Mouse (Mus musculus): ENCODE results near the gene Hs3st1. TPM values are rescaled to one million over a fixed set of nuclear protein-coding genes. Genes with fewer than 3 reads are reported as not detected.

Hs3st1 gene
- polyA plus RNA-seq, 1 experiment, result 17.2 TPM

DNA sequence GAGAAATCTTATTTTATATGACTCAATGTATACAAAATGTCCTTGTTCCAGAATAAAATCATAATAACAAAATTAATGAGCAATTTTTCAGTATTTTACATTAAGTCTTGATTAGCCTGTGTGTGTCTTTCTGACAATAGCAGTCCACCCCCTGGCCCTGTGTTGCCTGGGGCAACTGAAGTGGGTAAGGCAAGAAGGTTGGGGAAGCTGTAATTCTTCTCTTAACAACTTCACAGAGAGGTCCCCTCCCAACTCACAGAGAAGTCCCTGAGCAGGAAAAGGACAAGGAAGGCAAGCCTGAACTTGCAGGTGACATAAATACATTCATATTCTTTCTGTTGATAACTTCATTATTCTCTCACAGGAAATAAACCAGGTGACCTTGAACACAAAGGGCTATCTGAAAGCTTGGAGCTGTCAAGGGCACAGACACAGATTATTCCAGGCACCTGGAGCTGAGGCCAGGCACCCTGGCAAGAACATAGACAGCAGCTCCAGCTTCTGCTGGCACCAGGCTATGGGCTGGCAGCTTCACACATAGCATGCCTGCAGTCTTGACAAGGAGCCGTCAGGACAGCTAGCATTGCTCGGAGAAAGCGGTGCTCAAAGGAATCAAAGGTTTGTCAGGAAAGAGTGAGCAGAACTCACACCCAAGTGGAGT is 134.9 kb downstream of the Hs3st1 start:
- TF ChIP-seq CTCF (IDR thresholded peaks at IDR 0.05; ENCODE audit: extremely low read depth, insufficient read length, insufficient replicate concordance, low read depth, low read length) (no peak), POLR2A (IDR thresholded peaks at IDR 0.05; ENCODE audit: low read depth, low read length) (no peak)
- no peaks in the 10 kb centered on the region for H3K27me3 ChIP-seq (ENCODE audit: control insufficient read depth, insufficient read depth, low read length)
- WGBS, result 25% methylated on average over 3 of the region's 3 CpGs
- H3K4me1 ChIP-seq (ENCODE audit: control insufficient read depth, insufficient read depth, insufficient read length, low read length), result peaks cover 17% of the 10 kb centered on the region
- H3K36me3 ChIP-seq (ENCODE audit: control insufficient read depth, insufficient read depth, low read length), result peaks cover 5% of the 10 kb centered on the region
- no peak overlapping the region for H3K4me3 ChIP-seq (ENCODE audit: low read depth, low read length)
- H3K27ac ChIP-seq (ENCODE audit: insufficient read depth, low read depth, low read length), result peak overlapping the region; percentile 16; the same call in 1 of the 2 replicates

DNA sequence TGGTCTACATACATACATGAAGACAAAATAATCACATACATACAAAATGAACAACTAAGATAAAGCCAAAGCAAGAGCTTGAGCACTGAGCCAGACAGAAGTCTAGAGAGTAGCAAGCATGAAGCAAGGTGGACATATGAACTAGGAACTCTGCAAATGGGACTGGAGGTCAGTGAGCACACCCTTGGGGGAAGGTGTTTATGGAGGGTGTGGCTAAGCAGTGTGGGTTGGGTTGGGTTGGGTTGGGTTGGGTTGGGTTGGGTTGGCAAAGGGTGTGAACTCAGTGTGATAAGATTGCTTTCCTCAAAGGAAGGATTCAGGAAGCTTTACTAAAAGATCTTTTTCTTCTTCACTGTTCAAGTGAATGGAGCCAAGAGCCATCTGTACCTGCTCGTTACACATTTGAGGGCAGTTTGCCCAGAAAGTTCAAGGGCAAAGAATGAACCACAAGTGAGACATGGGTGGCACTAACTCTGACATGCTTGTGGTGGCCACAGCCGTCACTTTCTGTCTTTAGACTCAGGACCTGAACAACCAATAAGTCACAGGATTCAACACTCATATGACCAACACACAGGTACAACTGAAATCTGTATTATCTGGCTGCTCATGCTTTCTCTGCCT is 137.8 kb downstream of the Hs3st1 start:
- Histone ChIP-seq H3K27me3 (ENCODE audit: control insufficient read depth, insufficient read depth, low read length) (no peaks in the 10 kb centered on the region), H3K4me1 (ENCODE audit: control insufficient read depth, insufficient read depth, insufficient read length, low read length) (peaks cover 17% of the 10 kb centered on the region), H3K4me3 (ENCODE audit: low read depth, low read length) (no peak overlapping the region), H3K27ac (ENCODE audit: insufficient read depth, low read depth, low read length) (peak overlapping the region; percentile 74), H3K36me3 (ENCODE audit: control insufficient read depth, insufficient read depth, low read length) (peaks cover 11% of the 10 kb centered on the region)
- TF ChIP-seq POLR2A (IDR thresholded peaks at IDR 0.05; ENCODE audit: low read depth, low read length), result no peak
- no peak for TF ChIP-seq CTCF (IDR thresholded peaks at IDR 0.05; ENCODE audit: extremely low read depth, insufficient read length, insufficient replicate concordance, low read depth, low read length)
- 28% methylated on average over 2 of the region's 2 CpGs for WGBS

- 92% methylated on average over 7 of the region's 7 CpGs for WGBS
- H3K27ac ChIP-seq (ENCODE audit: insufficient read depth, low read depth, low read length), result no peak overlapping the region
- TF ChIP-seq CTCF (IDR thresholded peaks at IDR 0.05; ENCODE audit: extremely low read depth, insufficient read length, insufficient replicate concordance, low read depth, low read length) (no peak), POLR2A (IDR thresholded peaks at IDR 0.05; ENCODE audit: low read depth, low read length) (no peak)
- peaks cover 9% of the 10 kb centered on the region for H3K4me1 ChIP-seq (ENCODE audit: control insufficient read depth, insufficient read depth, insufficient read length, low read length)
- H3K36me3 ChIP-seq (ENCODE audit: control insufficient read depth, insufficient read depth, low read length), result peaks cover 11% of the 10 kb centered on the region
- no peak overlapping the region for H3K4me3 ChIP-seq (ENCODE audit: low read depth, low read length)
- no peaks in the 10 kb centered on the region for H3K27me3 ChIP-seq (ENCODE audit: control insufficient read depth, insufficient read depth, low read length)
These were observed 140.1 kb downstream of the Hs3st1 start for GRCm38 (mm10) chr5:39615202-39615601.

DNA sequence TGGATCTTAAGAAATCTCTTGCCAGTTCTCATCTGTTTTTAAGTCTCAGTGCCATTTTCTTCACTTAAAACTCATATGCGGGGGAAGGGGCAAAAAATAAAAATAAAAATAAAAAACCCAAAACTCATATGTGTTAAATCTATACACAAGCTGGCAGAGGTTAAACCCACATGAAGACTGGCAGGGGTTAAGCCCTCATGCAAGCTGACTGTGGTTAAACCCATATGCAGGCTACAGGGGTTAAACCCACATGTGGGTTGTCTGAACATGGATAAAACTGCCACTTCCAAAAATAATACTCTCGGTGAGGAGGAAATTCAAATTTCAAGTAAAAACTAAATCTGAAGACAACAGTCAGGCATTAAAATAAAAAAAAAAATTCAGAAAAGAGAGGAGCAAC is 141.7 kb downstream of the Hs3st1 start:
- Histone ChIP-seq H3K27ac (ENCODE audit: insufficient read depth, low read depth, low read length) (no peak overlapping the region), H3K36me3 (ENCODE audit: control insufficient read depth, insufficient read depth, low read length) (peaks cover 11% of the 10 kb centered on the region), H3K27me3 (ENCODE audit: control insufficient read depth, insufficient read depth, low read length) (no peaks in the 10 kb centered on the region), H3K4me3 (ENCODE audit: low read depth, low read length) (no peak overlapping the region), H3K4me1 (ENCODE audit: control insufficient read depth, insufficient read depth, insufficient read length, low read length) (peaks cover 8% of the 10 kb centered on the region; the same call in 1 of the 2 replicates)
- no peak for TF ChIP-seq CTCF (IDR thresholded peaks at IDR 0.05; ENCODE audit: extremely low read depth, insufficient read length, insufficient replicate concordance, low read depth, low read length)
- no peak for TF ChIP-seq POLR2A (IDR thresholded peaks at IDR 0.05; ENCODE audit: low read depth, low read length)
- 89% methylated on average over 2 of the region's 2 CpGs for WGBS

DNA sequence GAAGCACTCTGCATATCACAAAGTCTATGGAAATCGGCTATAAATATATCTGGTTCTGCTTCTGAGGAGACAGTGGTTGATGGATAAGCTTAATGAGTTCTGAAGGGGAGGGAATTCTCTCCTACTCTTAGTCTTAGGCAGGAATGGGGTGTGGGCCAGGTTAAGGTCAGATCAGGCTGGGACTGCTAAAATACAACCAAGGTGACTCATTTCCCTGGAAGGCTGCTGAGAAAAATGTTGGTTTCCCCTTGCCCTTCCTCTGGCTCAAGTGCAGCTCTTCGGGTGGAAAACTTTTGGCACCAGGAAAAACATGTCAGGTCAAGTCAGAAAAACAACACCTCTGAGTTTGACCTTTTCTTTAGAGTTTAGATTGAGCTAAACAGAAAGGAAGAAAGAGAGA is 143.0 kb downstream of the Hs3st1 start:
- 48% methylated on average over 2 of the region's 2 CpGs for WGBS
- Histone ChIP-seq H3K27me3 (ENCODE audit: control insufficient read depth, insufficient read depth, low read length) (no peaks in the 10 kb centered on the region), H3K4me3 (ENCODE audit: low read depth, low read length) (no peak overlapping the region), H3K36me3 (ENCODE audit: control insufficient read depth, insufficient read depth, low read length) (peaks cover 11% of the 10 kb centered on the region), H3K4me1 (ENCODE audit: control insufficient read depth, insufficient read depth, insufficient read length, low read length) (peaks cover 8% of the 10 kb centered on the region), H3K27ac (ENCODE audit: insufficient read depth, low read depth, low read length) (no peak overlapping the region)
- TF ChIP-seq CTCF (IDR thresholded peaks at IDR 0.05; ENCODE audit: extremely low read depth, insufficient read length, insufficient replicate concordance, low read depth, low read length) (no peak), POLR2A (IDR thresholded peaks at IDR 0.05; ENCODE audit: low read depth, low read length) (no peak)

DNA sequence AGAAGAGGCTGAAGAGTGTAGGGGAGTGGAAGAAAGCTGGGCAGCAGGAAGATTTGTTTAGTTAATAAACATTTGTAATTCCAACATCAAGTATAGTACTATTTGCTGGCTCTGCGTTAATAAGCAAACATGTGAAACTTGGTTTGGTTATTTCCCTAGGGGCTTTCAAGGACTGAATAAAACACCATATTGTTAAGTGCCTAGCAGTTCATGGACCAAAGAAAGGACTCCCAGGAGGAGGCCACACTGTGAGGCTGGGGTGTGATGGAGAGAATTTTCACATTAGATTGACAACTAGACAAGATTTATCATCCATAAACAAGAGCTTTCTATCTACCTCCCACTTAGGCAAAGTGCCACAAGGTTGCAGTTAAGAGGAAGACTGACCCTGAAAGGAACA is 147.0 kb downstream of the Hs3st1 start:
- H3K36me3 ChIP-seq (ENCODE audit: control insufficient read depth, insufficient read depth, low read length), result no peaks in the 10 kb centered on the region
- no peaks in the 10 kb centered on the region; the same call in 1 of the 2 replicates for H3K4me1 ChIP-seq (ENCODE audit: control insufficient read depth, insufficient read depth, insufficient read length, low read length)
- no peaks in the 10 kb centered on the region for H3K27me3 ChIP-seq (ENCODE audit: control insufficient read depth, insufficient read depth, low read length)
- WGBS, result 74% methylated on average over 1 of the region's 1 CpGs
- TF ChIP-seq CTCF (IDR thresholded peaks at IDR 0.05; ENCODE audit: extremely low read depth, insufficient read length, insufficient replicate concordance, low read depth, low read length) (no peak), POLR2A (IDR thresholded peaks at IDR 0.05; ENCODE audit: low read depth, low read length) (no peak)
- no peak overlapping the region for H3K4me3 ChIP-seq (ENCODE audit: low read depth, low read length)
- no peak overlapping the region for H3K27ac ChIP-seq (ENCODE audit: insufficient read depth, low read depth, low read length)

- H3K4me1 ChIP-seq (ENCODE audit: control insufficient read depth, insufficient read depth, insufficient read length, low read length), result no peaks in the 10 kb centered on the region
- TF ChIP-seq CTCF (IDR thresholded peaks at IDR 0.05; ENCODE audit: extremely low read depth, insufficient read length, insufficient replicate concordance, low read depth, low read length), result no peak
- TF ChIP-seq POLR2A (IDR thresholded peaks at IDR 0.05; ENCODE audit: low read depth, low read length), result no peak
- no peak overlapping the region for H3K4me3 ChIP-seq (ENCODE audit: low read depth, low read length)
- H3K27ac ChIP-seq (ENCODE audit: insufficient read depth, low read depth, low read length), result no peak overlapping the region
- WGBS, result 54% methylated on average over 2 of the region's 2 CpGs
- no peaks in the 10 kb centered on the region for H3K27me3 ChIP-seq (ENCODE audit: control insufficient read depth, insufficient read depth, low read length)
- H3K36me3 ChIP-seq (ENCODE audit: control insufficient read depth, insufficient read depth, low read length), result no peaks in the 10 kb centered on the region
These were observed 160.5 kb downstream of the Hs3st1 start for GRCm38 (mm10) chr5:39594737-39595136.
